Mouse (Mus musculus) hindbrain, embryonic 14.5 days (tissue): Measurements from ENCODE around the gene Rdh8. TPM values are rescaled to one million over a fixed set of nuclear protein-coding genes. Genes with fewer than 3 reads are reported as not detected.
A peak's percentile ranks its signal among the peaks of the same experiment; 100 is the strongest.

Experiments
- ATAC-seq: fragments of 200-750 bp; cut with Nextera tagmentation; 2 replicates; pipeline ENCODE4 v1.8.0; 2017; ENCODE audit warnings: moderate number of reproducible peaks, mild to moderate bottlenecking, moderate TSS enrichment, moderate library complexity; ENCODE audit not compliant: low FRiP score
- DNase-seq: peaks from one replicate; pipeline ENCODE4 v3.0.0-alpha.2; 2015; ENCODE audit warnings: low spot score
- H3K27ac ChIP-seq: fragments of 300-500 bp; sonication (generic); 2 replicates; pipeline ENCODE4 v1.5.1; 2014; ENCODE audit warnings: mild to moderate bottlenecking, moderate library complexity
- H3K27me3 ChIP-seq: fragments of 300-500 bp; sonication (generic); 2 replicates; pipeline ENCODE4 v1.6.1; 2014; ENCODE audit warnings: mild to moderate bottlenecking, low read length, mixed read lengths; ENCODE audit not compliant: control insufficient read depth, insufficient read depth
- H3K36me3 ChIP-seq: fragments of 300-500 bp; sonication (generic); replicated peaks from 2 replicates; pipeline ENCODE4 v1.6.1; 2014; ENCODE audit not compliant: control insufficient read depth, insufficient read depth
- H3K4me1 ChIP-seq: fragments of 300-500 bp; sonication (generic); replicated peaks from 2 replicates; pipeline ENCODE4 v1.6.1; 2014; ENCODE audit warnings: antibody characterized with exemption, low read length, mixed read lengths; ENCODE audit not compliant: control insufficient read depth, insufficient read depth
- H3K4me2 ChIP-seq: fragments of 300-500 bp; sonication (generic); replicated peaks from 2 replicates; pipeline ENCODE4 v1.6.1; 2014; ENCODE audit warnings: mild to moderate bottlenecking, moderate library complexity
- H3K4me3 ChIP-seq: fragments of 300-500 bp; sonication (generic); replicated peaks from 2 replicates; pipeline ENCODE4 v1.5.1; 2014; ENCODE audit warnings: mild to moderate bottlenecking, low read length
- H3K9ac ChIP-seq: fragments of 300-500 bp; sonication (generic); 2 replicates; pipeline ENCODE4 v1.6.1; 2014
- H3K9me3 ChIP-seq: fragments of 300-500 bp; sonication (generic); 2 replicates; pipeline ENCODE4 v1.6.1; 2016; ENCODE audit warnings: low read length; ENCODE audit not compliant: control insufficient read depth
- WGBS: fragments of 180-500 bp; shearing (Covaris S2); extraction: QIAGEN DNeasy Blood & Tissue Kit; methylation state at CpG from one replicate; pipeline ENCODE4 v1.1.7; 2014; 5-methylcytosine and 5-hydroxymethylcytosine counted together
- polyA plus RNA-seq: library from polyadenylated mRNA; unstranded; fragments of >200 nt; fragmentation: Nextera tagmentation; extraction: Ambion mirVana; gene quantifications from 2 replicates; pipeline ENCODE4 v1.2.1, GENCODE M21; 2014

The Rdh8 gene
- polyA plus RNA-seq, 1 experiment from 2014 or later: not detected

DNA sequence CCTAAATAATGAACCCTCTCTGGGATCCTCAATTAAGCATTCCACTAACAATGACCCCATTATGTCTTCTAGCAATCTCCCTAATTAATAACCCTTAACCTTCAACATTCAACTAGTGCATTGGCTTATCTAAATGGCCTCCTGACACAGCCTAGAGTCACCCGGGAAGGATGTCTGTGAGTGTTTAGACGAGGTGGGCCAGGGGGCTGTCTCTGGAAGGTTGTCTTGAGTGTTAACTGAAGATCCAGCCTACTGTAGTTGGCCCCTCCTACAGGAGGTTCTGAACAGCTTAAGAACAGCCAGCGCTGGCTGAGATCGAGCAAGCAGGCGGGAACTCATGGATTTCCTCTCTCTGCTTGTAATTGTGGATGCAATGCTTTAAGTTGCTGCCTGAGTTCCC is 12.6 kb upstream of the Rdh8 start:
- Histone ChIP-seq H3K9ac (no peak overlapping the region), H3K27me3 (no peaks in the 10 kb centered on the region), H3K4me2 (no peak overlapping the region), H3K4me1 (no peaks in the 10 kb centered on the region), H3K4me3 (no peak overlapping the region), H3K36me3 (no peaks in the 10 kb centered on the region), H3K27ac (no peak overlapping the region), H3K9me3 (peaks cover 9% of the 10 kb centered on the region; the same call in 1 of the 2 replicates)
- no peak for DNase-seq
- ATAC-seq: no peak
- 67% methylated on average over 5 of the region's 5 CpGs for WGBS

DNA sequence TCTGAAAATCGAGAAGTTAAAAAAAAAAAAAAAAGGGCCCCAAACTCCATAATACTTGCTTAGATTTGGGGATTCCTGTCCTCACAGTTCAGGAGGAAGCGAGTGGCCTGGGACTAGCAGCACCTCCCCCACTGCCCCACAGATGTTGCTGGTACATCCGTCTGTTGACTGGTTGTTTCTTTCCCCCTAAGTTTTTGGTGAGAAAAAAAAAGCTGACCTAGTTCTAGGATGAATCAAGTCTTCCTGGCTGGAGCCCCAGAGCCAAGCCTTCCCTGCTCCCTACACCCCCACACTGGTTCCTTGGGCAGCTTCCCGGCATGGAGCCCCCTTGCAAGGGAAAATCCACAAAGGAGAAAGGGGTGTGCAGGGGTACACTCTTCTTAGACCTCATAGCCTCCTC is 8.0 kb upstream of the Rdh8 start:
- Histone ChIP-seq H3K9ac (no peak overlapping the region), H3K9me3 (no peaks in the 10 kb centered on the region), H3K27me3 (peaks cover 3% of the 10 kb centered on the region), H3K36me3 (no peaks in the 10 kb centered on the region), H3K4me3 (no peak overlapping the region), H3K4me2 (no peak overlapping the region), H3K4me1 (no peaks in the 10 kb centered on the region; the same call in 1 of the 2 replicates), H3K27ac (no peak overlapping the region)
- ATAC-seq (no peak), DNase-seq (no peak)
- 44% methylated on average over 4 of the region's 4 CpGs for WGBS

DNA sequence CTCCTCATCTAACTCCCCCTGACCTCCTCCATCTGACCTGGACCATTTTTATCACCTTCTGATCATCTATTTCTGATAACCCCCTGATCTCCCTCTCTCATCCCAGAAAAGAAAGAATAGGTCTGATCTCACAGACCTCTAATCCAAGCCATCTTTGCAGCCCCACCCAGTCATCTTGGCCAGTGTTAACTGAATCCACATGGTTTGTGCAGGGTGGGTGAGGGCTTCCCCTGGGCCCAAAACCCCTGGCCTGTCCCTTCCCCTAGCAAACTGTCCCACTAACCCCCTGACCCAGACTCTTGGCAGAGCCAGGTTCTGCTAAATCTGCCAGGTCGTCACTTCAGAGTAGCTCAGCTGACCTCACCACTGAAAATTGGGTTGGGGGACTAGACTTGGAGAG is 7.5 kb upstream of the Rdh8 start:
- Histone ChIP-seq H3K4me2 (no peak overlapping the region), H3K4me1 (no peaks in the 10 kb centered on the region; the same call in 1 of the 2 replicates), H3K9me3 (no peaks in the 10 kb centered on the region), H3K36me3 (no peaks in the 10 kb centered on the region), H3K27me3 (peaks cover 3% of the 10 kb centered on the region), H3K27ac (no peak overlapping the region), H3K4me3 (no peak overlapping the region), H3K9ac (no peak overlapping the region)
- DNase-seq (no peak), ATAC-seq (no peak)
- WGBS: 50% methylated on average over 1 of the region's 1 CpGs

DNA sequence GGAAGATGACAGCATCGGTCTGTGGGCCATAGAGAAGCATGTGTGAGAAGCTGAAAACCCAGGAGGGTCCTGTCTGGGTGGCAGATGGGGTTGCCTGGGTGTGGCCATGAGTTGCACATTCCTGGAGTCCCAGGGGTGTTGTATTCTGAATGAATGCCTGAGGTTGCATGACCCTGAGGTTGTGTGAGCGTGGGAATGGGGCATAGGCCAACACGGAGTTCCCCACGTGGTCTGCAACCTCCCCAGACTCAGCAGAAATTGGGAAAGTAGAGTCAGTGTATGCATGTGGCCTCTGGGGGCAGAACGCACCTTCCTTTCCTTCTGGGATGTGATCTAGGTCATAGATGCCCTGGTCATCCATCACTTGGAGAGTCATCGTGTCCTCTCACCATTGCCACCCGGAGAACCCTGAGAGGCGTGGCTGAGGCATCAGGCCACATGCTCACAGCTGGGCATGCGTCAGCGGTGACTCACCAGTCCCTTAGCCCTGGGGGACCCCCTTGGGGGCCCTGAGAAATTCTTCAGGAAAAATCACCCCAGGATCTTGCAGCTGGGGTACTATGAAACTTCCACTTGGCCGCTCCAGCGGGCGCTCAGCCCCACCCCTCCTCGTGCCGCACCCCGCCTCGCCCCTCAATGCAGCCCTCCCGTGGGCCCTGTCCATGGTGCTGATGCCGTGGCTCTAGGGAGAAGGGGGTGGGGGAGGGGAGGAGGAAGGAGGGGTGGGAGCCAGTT is 5.6 kb upstream of the Rdh8 start:
- H3K27ac ChIP-seq: no peak overlapping the region
- H3K4me3 ChIP-seq: no peak overlapping the region
- H3K9me3 ChIP-seq: no peaks in the 10 kb centered on the region
- no peaks in the 10 kb centered on the region for H3K36me3 ChIP-seq
- DNase-seq (peak; percentile 33), ATAC-seq (no peak)
- H3K9ac ChIP-seq: no peak overlapping the region
- no peaks in the 10 kb centered on the region; the same call in 1 of the 2 replicates for H3K4me1 ChIP-seq
- no peak overlapping the region for H3K4me2 ChIP-seq
- 10% methylated on average over 19 of the region's 19 CpGs for WGBS
- peaks cover 3% of the 10 kb centered on the region for H3K27me3 ChIP-seq

DNA sequence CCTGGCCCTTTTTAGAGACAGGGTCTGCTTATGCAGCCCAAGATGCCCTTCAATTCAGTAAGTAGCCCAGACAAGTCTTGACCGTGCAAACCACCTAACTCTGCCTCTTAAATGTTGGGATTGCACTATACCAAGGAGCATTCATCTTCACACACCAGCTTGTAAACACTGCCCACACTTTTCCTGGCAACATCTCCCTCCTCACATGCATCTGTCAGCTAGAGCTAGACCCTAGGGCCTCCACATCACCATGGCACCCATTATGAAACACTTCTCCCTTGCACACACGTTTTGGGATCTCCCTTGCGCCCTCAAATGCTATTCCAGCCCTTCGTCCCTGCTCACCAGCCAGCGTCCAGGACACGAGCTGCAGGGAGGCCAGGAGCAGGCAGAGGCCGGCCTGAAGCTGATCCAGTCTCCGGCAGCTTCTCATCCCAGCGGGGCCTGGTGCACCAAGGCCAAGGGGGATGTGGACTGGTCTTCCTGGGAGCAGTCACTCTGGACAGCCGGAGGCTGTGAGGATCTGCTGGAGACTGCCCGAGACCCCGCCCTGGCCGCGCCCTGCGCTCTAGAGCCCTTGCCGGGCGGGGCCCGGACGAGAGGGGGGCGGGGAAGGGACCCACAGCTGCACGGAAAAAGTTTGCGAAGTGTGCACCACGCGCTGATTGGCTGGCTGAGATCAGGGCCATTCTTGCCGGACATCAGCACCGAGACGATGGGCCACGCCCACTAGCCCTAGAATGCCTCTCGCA is 3.6 kb upstream of the Rdh8 start, which contains the start of gene Col5a3:
Col5a3 (minus strand) TSS at position 547 of the 752 bp plus-strand sequence.
- Histone ChIP-seq H3K27ac (no peak within 1 kb of the TSS), H3K4me3 (no peak within 1 kb of the TSS), H3K27me3 (peaks cover 3% of the 10 kb centered on the region), H3K9ac (peak within 1 kb of the TSS; percentile 20), H3K4me2 (peak within 1 kb of the TSS; percentile 43), H3K36me3 (no peaks in the 10 kb centered on the region), H3K9me3 (no peaks in the 10 kb centered on the region), H3K4me1 (no peaks in the 10 kb centered on the region; the same call in 1 of the 2 replicates)
- WGBS: 4% methylated on average over 29 of the region's 29 CpGs
- ATAC-seq (peak; percentile 55; the same call in 1 of the 2 replicates), DNase-seq (no peak)

DNA sequence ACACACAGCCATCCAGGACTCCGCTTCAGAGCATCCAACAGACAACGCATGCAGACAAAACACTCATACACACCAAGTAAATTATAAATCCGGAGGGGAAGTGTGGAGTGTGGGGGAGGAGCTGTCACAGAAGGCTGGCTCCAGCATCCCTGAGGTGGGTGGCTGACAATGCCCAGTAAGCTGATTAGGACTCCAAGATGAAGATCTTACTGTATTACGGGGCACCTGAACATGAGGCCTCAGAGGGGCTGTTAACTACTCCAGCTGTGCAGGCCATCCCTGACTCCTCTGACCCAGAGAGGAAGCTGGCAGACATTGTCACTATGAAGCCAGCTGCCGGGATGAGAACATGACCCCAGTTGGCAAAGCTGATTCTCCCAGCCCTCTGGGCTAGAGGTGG is 1.7 kb downstream of the Rdh8 start:
- no peaks in the 10 kb centered on the region; the same call in 1 of the 2 replicates for H3K4me1 ChIP-seq
- ATAC-seq: no peak

DNA sequence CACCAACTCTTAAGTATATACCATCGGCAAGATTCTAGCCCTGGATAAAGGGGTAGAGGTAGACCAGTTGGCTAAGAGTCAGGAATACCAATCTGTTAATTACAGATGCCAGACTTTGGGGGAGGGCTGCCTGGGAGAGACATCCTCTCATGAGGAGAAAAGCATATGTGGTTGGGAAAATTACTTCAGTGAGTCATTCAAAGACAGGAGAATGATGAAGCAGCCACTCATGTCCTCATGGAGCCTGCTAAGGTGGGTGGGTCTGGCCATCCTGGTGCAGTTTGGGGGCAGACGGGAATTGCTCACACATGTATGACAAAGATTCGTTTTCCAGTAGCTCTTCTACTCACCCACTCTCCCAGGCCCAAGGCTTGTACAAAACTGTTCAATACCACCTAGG is 4.5 kb downstream of the Rdh8 start:
- ATAC-seq: no peak
- Histone ChIP-seq H3K4me1 (no peaks in the 10 kb centered on the region), H3K27ac (no peak overlapping the region), H3K36me3 (no peaks in the 10 kb centered on the region), H3K9ac (no peak overlapping the region), H3K4me2 (no peak overlapping the region), H3K9me3 (no peaks in the 10 kb centered on the region), H3K27me3 (no peaks in the 10 kb centered on the region), H3K4me3 (no peak overlapping the region)
- no peak for DNase-seq
- 85% methylated on average over 3 of the region's 3 CpGs for WGBS

More for the DNA sequence above, 1.7 kb downstream of the Rdh8 start:
- Histone ChIP-seq H3K4me2 (no peak overlapping the region), H3K27me3 (no peaks in the 10 kb centered on the region), H3K27ac (no peak overlapping the region), H3K4me3 (no peak overlapping the region), H3K9ac (no peak overlapping the region), H3K9me3 (no peaks in the 10 kb centered on the region), H3K36me3 (no peaks in the 10 kb centered on the region)
- no peak for DNase-seq
- 76% methylated on average over 5 of the region's 5 CpGs for WGBS

DNA sequence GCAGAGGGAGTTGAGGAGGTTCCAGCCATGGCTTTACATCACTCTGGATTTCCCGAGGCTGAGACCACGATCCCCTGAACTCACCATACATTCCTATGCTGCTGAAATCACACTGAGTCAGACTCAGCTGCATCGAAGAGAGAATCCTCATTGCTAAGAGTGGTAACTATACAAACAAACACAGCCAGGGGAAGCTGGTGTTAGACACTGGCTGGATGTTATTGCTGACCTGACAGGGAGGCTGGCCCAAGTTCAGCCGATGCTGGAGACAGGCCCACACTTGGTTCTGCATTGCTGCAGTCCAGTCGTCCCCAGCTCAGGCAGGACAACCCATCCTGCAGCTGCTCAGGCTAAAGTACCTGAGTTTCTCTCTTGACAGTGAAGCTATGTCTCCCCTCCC is 7.5 kb downstream of the Rdh8 start:
- DNase-seq (no peak), ATAC-seq (no peak)
- 71% methylated on average over 5 of the region's 5 CpGs for WGBS
- Histone ChIP-seq H3K4me2 (no peak overlapping the region), H3K9me3 (no peaks in the 10 kb centered on the region), H3K9ac (no peak overlapping the region), H3K27ac (no peak overlapping the region), H3K36me3 (no peaks in the 10 kb centered on the region), H3K4me3 (no peak overlapping the region), H3K4me1 (no peaks in the 10 kb centered on the region), H3K27me3 (no peaks in the 10 kb centered on the region)

DNA sequence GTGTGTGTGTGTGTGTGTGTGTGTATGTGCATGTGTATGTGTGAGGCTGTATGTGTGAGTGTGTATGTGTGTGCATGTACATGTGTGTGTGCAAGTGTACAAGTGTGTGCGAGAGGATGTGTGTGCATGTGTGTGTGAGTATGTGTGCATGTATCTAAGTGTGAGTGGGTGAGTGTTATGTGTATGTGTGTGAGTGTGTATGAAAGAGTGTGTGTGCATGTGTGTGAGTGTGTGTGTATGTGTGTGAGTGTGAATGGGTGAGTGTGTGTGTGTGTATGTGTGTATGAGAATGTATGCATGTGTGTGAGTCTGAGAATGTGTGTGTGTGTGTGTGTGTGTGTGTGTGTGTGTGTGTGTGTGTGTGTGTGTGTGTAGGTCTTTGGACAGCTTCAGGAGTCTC is 9.8 kb downstream of the Rdh8 start:
- no peak overlapping the region for H3K4me2 ChIP-seq
- no peak for DNase-seq
- 0 out of 2 replicates have a peak, but pooled peaks cover 2% of the 10 kb centered on the region for H3K27me3 ChIP-seq
- no peak overlapping the region for H3K27ac ChIP-seq
- no peaks in the 10 kb centered on the region for H3K4me1 ChIP-seq
- H3K4me3 ChIP-seq: no peak overlapping the region
- H3K9ac ChIP-seq: no peak overlapping the region
- no peaks in the 10 kb centered on the region for H3K36me3 ChIP-seq
- H3K9me3 ChIP-seq: no peaks in the 10 kb centered on the region
- 94% methylated on average over 1 of the region's 1 CpGs for WGBS
- ATAC-seq: no peak
